Mouse (Mus musculus) layer of hippocampus, adult 9-11 months (tissue): ENCODE measurements around the gene 1110059G10Rik.

Source experiments
- DNase-seq: peaks from one replicate; pipeline ENCODE4 v3.0.0; 2022

Gene 1110059G10Rik

GRCm38 (mm10) chr9:122950643-122951475 is at the start of gene 1110059G10Rik, which contains the start of gene Kif15:
TSS of gene 1110059G10Rik (minus strand) at chr9:122951000.
TSS of gene Kif15 (plus strand) at chr9:122951046.
- peak; percentile 92 for DNase-seq

- no peak for DNase-seq
Measured at GRCm38 (mm10) chr9:122999193-122999586, 48.4 kb upstream of the 1110059G10Rik start.

GRCm38 (mm10) chr9:122998406-122999192 is 47.8 kb upstream of the 1110059G10Rik start:
- no peak for DNase-seq

- no peak for DNase-seq
Measured at GRCm38 (mm10) chr9:122928915-122929314, 21.9 kb downstream of the 1110059G10Rik start.

GRCm38 (mm10) chr9:122922936-122923381 is 27.8 kb downstream of the 1110059G10Rik start, which contains the start of gene Zfp105:
TSS of gene Zfp105 (plus strand) at chr9:122923072.
- peak; percentile 66 for DNase-seq

- no peak for DNase-seq
Measured at GRCm38 (mm10) chr9:122922436-122922835, 28.4 kb downstream of the 1110059G10Rik start.

- peak; percentile 28 for DNase-seq
Measured at GRCm38 (mm10) chr9:122902717-122903535, 47.9 kb downstream of the 1110059G10Rik start.

- DNase-seq = no peak
Measured at GRCm38 (mm10) chr9:122901047-122901446, 49.8 kb downstream of the 1110059G10Rik start.
